Mouse (Mus musculus) left cerebral cortex, postnatal 36 days (tissue): Measurements from ENCODE around the gene Bms1. TPM values are rescaled to one million over a fixed set of nuclear protein-coding genes. Genes with fewer than 3 reads are reported as not detected.

Experiments
- DNase-seq, 2 experiments: peaks; one replicate each; pipeline ENCODE4 v3.0.0; 2021 to 2022; ENCODE audit warnings: low spot score in 2 of 2, mixed read lengths in 1 of 2
- intact Hi-C: fragments of 180-260 bp; cut with DNase I; formaldehyde crosslinking; loops from one replicate; pipeline ENCODE4 v1.15.1; 2025
- microRNA-seq: library from miRNA; unstranded; fragments of <30 nt; microRNA quantifications from one replicate; pipeline ENCODE4 v1.2.0, GENCODE M21; 2022
- total RNA-seq, 2 experiments: library from RNA; stranded (reverse); gene quantifications; 2 replicates each; pipeline ENCODE4 v1.2.3; 2021

The Bms1 gene
- total RNA-seq, 2 experiments from 2014 or later: 26.1 to 33.3 TPM

DNA sequence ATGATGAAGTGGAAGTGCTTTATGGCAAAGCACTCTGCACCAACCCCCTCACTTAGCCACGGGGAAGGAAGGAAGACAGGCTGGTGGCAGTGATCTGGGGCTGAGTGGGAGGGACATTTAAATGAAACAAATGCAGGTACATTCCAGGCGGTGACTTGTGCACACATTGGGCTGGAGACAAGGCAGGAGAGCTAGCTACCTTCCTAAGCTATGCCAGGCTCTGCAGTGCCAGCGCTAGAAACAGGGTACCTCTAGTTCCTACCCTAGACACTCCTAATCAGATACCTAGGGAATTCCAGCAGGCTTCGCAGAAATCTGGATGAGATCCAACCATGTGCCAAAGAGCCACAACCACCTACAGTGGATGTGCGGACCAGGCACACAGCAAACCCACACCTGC is 46.5 kb downstream of the Bms1 start:
- peak; percentile 27 to 51 for DNase-seq
- intact Hi-C loops: no loop called here

DNA sequence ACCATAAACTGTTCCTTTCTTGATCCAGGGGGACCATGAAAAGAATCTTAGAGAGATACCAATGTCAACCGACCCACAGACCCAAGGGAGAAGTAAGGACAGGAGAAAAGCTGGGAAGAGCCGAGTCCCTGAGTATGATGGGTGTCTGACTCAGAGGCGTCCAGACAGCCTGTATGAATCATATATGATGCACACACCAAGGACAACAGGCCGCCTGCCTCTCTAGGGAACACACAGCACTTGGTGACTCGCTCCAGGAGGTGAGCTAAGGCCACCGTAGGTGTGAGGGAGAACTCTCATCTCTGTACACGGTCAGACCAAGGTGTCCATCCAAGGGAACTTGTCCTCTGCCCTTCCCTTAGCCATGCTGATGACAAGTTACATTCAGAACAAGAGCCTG is 51.8 kb downstream of the Bms1 start:
- intact Hi-C loops: no loop called here
- DNase-seq: no peak

DNA sequence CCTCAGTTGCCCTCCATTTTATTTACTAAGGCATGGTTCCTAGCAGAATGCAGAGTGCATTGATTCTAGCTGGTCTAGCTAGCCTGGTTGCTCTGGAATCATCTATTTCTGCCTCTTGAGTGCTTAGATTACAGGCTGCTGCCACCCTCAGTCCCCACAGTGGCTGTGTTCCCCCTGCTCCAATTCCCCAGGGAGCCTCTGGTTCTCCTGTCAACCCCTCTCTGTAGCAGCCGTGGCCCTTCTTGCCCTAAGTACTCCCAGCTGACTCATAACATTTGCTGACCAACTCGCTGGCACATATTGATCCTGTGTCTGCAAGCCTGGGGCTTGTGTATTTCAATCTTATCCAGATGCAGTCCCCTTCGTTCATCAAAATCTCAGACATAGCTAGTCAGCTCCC is 53.1 kb downstream of the Bms1 start:
- no peak for DNase-seq
- intact Hi-C loops: no loop called here

DNA sequence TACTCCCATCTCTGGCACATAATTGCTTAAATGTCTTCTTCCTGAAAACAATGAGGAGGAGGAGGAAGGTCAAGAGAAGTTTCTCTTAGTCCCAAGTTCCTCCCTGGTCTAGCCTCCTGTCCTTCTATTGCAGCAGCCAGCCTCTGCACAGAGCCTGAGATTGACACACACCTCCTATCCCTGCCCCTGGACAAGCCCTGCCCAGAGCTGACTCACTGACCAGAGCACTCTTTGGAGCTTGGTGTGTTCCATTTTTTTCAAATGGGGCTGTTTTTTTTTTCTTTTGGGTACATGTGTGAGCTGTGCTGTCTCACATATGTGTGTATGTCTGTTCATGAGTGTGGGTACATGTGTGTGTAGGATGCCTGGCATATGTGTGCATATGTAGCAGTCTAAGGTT is 53.5 kb downstream of the Bms1 start:
- intact Hi-C loops: no loop called here

DNA sequence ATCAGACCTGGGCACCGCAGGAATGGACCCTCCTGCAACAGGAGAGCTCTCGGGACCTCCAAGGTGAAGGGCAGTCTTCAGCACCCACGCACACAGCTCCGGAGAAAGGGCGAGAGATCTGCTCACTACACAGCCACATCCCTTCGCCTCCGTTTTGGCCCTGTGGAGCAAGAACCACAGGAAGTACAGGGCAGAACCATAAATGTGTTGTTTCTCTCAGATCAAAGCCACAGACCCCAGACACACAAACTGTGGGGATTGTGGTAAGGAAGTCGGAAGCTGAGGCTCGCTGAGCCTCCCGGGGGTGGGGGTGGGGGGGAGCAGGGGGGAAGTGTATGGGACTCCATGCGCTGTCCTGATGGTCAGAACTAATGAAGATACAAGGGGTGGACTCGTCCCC is 68.9 kb downstream of the Bms1 start:
- intact Hi-C loops: no loop called here
- DNase-seq: no peak

More for the DNA sequence above, 53.5 kb downstream of the Bms1 start:
- DNase-seq: no peak

DNA sequence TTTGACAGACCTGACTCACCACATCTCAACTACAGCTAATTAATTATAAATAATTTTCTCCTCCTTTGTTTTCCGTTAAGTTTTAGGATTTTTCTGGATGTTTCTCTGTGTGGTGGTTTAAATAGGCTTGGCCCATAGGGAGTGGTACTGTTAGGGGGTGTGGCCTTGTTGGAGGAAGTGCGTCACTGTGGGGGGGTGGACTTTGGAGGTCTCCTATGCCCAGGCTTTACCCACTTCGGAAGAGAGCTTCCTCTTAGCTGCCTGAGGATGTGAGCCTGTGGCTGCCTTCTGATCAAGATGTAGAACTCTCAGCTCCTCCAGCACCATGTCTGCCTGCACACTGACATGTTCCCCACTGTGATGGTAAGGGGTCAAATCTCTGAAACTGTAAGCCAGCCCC is 71.1 kb downstream of the Bms1 start:
- DNase-seq: no peak
- intact Hi-C loops: no loop called here

DNA sequence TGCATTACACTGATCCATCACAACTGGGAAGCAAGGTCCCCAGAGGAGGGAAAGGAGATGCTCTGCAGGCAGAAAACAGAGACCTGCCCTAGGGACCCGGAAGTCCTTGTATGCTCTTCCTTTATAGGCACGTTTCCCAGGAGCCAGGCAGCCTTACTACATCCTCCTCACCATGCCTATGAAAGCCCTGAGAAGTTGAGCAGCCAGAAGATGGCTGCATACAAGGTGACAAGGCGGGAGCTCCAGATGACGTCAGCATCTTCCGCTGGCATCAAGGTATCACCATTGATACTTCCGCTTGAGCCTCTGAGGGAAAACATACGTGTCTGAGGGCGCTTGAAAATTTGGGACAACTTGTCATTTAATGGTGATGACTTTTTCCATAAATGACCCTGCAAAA is 72.0 kb downstream of the Bms1 start:
- intact Hi-C loops: no loop called here
- DNase-seq: no peak

DNA sequence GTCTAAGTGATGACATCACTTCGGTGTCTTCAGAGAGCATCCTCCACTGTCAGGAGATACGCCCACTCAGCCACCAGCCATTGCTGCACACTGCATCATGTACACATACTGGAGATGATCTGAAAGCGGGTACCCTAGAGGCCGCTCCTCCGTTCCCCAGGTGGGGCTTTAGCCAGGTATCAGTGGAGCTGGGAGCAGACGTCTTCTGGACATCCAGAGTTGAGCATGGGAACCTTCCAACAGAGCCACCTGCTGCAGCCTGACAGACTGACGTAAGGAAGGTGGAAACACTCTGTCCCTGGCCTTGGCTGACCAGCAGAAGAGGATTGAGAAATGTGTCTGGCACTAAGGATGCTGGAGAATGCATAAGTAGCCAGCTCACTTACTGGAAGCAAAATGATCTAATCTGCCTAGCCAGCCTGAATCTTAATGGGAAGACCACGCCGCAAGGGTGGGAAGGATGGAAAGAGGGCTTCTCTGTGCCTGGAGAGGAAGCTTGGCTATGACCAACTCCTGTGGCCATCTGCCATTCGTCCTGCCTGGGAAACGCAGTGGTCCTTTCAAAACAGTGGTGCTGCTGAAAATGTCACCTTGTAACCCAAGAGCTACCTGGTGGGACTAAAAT is 77.3 kb downstream of the Bms1 start:
- intact Hi-C loops: no loop called here

DNA sequence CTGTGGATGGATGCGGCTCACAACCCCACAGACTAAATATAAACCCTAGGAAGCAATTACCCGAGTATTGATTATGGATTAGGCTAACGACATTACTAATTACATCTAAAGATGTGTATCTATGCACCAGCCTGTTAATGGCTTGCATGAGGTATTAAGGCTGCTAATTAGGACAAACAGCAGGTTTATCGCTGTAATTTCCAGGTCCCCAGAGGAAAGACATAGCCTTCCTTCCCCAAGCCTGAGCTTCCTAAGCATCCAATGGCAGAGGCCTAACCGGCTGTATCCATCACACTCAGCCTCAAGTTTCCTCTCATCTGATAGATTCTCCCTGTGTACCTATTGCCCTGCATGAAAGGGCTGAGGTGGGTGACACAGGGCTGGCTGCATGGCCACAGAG is 81.6 kb downstream of the Bms1 start:
- intact Hi-C loops: no loop called here
- DNase-seq: no peak

More for the DNA sequence above, 77.3 kb downstream of the Bms1 start:
- DNase-seq: no peak

DNA sequence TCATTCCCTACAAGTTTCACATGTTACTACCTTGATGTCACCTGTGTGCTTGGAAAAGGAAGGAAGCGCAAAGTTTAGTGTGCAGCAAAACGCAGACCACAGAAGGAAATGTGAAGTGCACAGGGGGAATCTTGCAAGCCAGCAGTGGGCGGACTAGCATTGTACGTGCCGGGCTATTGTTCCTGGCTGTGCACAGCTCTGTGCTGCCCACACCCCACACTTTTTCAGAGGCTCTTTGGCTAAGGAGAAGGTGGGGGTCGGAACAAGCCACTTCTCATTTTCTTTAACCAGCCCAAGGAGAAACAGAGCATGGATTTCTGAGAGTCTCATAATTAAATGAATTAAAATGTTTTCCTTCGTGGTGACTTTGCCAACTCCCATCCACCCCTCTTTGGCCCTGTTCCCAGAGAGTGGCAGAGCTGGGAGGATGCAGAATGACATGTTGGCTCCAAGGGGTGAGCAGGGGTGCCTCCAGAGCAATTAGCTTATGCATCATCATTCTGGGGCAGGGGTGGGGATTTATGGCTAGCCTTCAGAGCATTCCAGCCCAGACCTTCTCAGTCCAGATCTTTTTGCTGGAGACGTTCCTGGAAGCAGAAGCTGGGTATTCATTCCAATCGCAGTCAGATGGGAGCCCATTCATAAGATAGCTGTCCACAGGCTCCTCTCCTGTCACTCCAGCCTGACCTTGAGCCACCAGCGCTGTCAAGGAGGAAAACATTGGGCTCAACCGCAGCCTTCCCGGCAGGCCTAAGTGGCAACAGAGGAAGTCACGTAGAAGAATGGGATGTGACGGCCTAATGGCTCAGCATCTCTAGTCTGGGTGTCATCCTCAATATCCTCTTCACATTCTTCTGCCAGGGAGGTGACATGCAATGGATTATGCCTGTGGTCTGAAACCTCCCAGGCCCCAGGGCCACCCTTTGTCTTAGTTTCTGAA is 82.5 kb downstream of the Bms1 start:
- peak in 1 of 2 experiments; percentile 13 for DNase-seq
- intact Hi-C loops: no loop called here

DNA sequence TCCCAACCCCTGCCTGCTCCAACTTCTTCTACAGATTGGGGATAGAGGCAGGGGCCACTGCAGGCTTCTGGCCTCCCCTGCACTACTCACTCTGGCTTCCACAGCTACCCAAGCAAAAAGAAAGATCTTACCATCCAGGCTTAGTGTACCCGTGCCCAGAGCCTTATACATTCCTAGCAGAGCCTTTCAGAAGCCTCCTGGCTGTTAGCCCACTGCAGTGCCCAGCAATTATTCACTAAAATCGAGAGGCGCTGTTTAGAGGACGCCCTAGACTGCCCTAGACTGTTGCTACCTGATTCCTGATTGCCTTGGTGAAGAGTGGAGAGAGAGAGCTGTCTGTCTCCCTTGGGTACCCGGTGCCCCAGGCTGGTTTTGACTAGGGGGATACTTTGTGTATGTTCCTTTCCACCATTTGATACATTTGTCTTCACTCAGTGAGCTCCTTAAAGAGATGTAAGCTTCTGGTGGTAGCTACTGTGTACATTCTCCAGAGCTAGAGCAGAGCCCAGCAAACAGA is 83.3 kb downstream of the Bms1 start:
- no peak for DNase-seq
- intact Hi-C loops: no loop called here

DNA sequence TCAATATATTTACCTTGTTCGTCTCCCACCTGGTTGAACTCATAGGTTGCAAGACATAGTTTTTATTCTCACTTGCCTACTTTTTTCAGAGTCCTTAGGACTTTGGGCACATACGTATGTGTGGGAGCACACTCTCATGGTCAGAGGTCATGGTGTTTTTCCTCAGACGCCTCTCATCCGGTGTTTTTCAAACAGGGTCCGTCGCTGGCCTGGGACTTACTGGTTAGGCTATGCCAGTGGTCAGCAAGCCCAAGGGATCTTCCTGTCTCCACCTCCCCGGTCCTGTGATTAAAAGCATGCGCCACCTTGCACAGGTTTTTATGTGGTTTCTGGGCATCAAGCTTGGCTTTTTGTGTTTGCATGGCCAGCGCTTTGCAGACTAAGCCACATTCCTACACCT is 85.4 kb downstream of the Bms1 start:
- no peak for DNase-seq
- intact Hi-C loops: no loop called here

Small RNA genes lying within 50 kb of the gene (microRNA-seq; reads per million reads assigned to microRNA genes)
- gene Gm25953: not detected

Other genes with a start within 250 kb of the Bms1 start
- 1 to 10 TPM; 3.4 to 4.4 TPM for gene Ret, start 221.8 kb downstream of the Bms1 start, total RNA-seq
- 10 to 100 TPM; 18.3 to 21.2 TPM for gene Zfp248, start 36.1 kb upstream of the Bms1 start, total RNA-seq
- 10 to 100 TPM; 18.5 to 19.7 TPM for gene Zfp9, start 59.8 kb upstream of the Bms1 start, total RNA-seq
- 10 to 100 TPM in 1 of 2 experiments, 1 to 10 TPM in 1; 9.0 to 11.5 TPM for gene Ankrd26, start 142.8 kb upstream of the Bms1 start, total RNA-seq